Mouse (Mus musculus) intestine, embryonic 14.5 days (tissue): Measurements from ENCODE around the gene Chd9. TPM values are rescaled to one million over a fixed set of nuclear protein-coding genes. Genes with fewer than 3 reads are reported as not detected.
A peak's percentile ranks its signal among the peaks of the same experiment; 100 is the strongest.

Experiments
- ATAC-seq: fragments of 200-750 bp; cut with Nextera tagmentation; replicated peaks from 2 replicates; pipeline ENCODE4 v1.8.0; 2017; ENCODE audit warnings: low read depth, moderate number of reproducible peaks, moderate TSS enrichment, moderate library complexity; ENCODE audit not compliant: low FRiP score, low TSS enrichment
- DNase-seq: peaks from one replicate; pipeline ENCODE4 v3.0.0-alpha.2; 2018; ENCODE audit warnings: low spot score
- H3K27ac ChIP-seq: fragments of 300-500 bp; sonication (generic); 2 replicates; pipeline ENCODE4 v1.5.1; 2014; ENCODE audit warnings: low read depth, mild to moderate bottlenecking, control low read depth
- H3K27me3 ChIP-seq: fragments of 300-500 bp; sonication (generic); replicated peaks from 2 replicates; pipeline ENCODE4 v1.6.1; 2014; ENCODE audit warnings: low read length, control low read depth; ENCODE audit not compliant: control insufficient read depth, insufficient read depth
- H3K36me3 ChIP-seq: fragments of 300-500 bp; sonication (generic); 2 replicates; pipeline ENCODE4 v1.6.1; 2014; ENCODE audit warnings: low read length, control low read depth; ENCODE audit not compliant: control insufficient read depth, insufficient read depth
- H3K4me1 ChIP-seq: fragments of 300-500 bp; sonication (generic); replicated peaks from 2 replicates; pipeline ENCODE4 v1.6.1; 2014; ENCODE audit warnings: low read length, control low read depth, mixed read lengths; ENCODE audit not compliant: control insufficient read depth, insufficient read depth
- H3K4me2 ChIP-seq: fragments of 300-500 bp; sonication (generic); 2 replicates; pipeline ENCODE4 v1.6.1; 2014; ENCODE audit warnings: low read length
- H3K4me3 ChIP-seq: fragments of 300-500 bp; sonication (generic); 2 replicates; pipeline ENCODE4 v1.5.1; 2014; ENCODE audit warnings: low read depth, low read length, control low read depth, mixed read lengths
- H3K9ac ChIP-seq: fragments of 300-500 bp; sonication (generic); 2 replicates; pipeline ENCODE4 v1.6.1; 2014; ENCODE audit warnings: mild to moderate bottlenecking, low read length
- H3K9me3 ChIP-seq: fragments of 300-500 bp; sonication (generic); 2 replicates; pipeline ENCODE4 v1.6.1; 2016; ENCODE audit warnings: low read length, control low read depth; ENCODE audit not compliant: control insufficient read depth
- WGBS: fragments of 180-500 bp; shearing (Covaris S2); extraction: QIAGEN DNeasy Blood & Tissue Kit; methylation state at CpG from one replicate; pipeline ENCODE4 v1.1.7; 2014; 5-methylcytosine and 5-hydroxymethylcytosine counted together
- polyA plus RNA-seq: library from polyadenylated mRNA; unstranded; fragments of >200 nt; fragmentation: Nextera tagmentation; extraction: Ambion mirVana; gene quantifications from 2 replicates; pipeline ENCODE4 v1.2.1, GENCODE M21; 2014

Chd9 gene
- polyA plus RNA-seq, 1 experiment from 2014 or later, result 120 TPM

GRCm38 (mm10) chr8:90898578-90898977, 70.4 kb downstream of the Chd9 start:
- WGBS, result 18% methylated on average over 6 of the region's 6 CpGs
- Histone ChIP-seq H3K4me1 (peaks cover 13% of the 10 kb centered on the region), H3K27ac (no peak overlapping the region), H3K9ac (no peak overlapping the region), H3K27me3 (no peaks in the 10 kb centered on the region), H3K4me3 (no peak overlapping the region), H3K4me2 (no peak overlapping the region), H3K9me3 (no peaks in the 10 kb centered on the region), H3K36me3 (no peaks in the 10 kb centered on the region)
- ATAC-seq (no peak), DNase-seq (no peak)

- H3K36me3 ChIP-seq, result no peaks in the 10 kb centered on the region
- DNase-seq (no peak), ATAC-seq (no peak)
- 0 out of 2 replicates have a peak, but pooled peaks cover 7% of the 10 kb centered on the region for H3K4me1 ChIP-seq
- H3K9me3 ChIP-seq, result no peaks in the 10 kb centered on the region
- no peak overlapping the region for H3K27ac ChIP-seq
- no peak overlapping the region for H3K9ac ChIP-seq
- H3K27me3 ChIP-seq, result no peaks in the 10 kb centered on the region
- no peak overlapping the region for H3K4me3 ChIP-seq
- H3K4me2 ChIP-seq, result no peak overlapping the region
- 74% methylated on average over 2 of the region's 2 CpGs for WGBS
Observed at GRCm38 (mm10) chr8:90902002-90902401, 73.8 kb downstream of the Chd9 start.

- ATAC-seq, result no peak
- 0 out of 2 replicates have a peak, but pooled peaks cover under 1% of the 10 kb centered on the region for H3K4me1 ChIP-seq
- H3K27ac ChIP-seq, result no peak overlapping the region
- H3K4me3 ChIP-seq, result no peak overlapping the region
- no peaks in the 10 kb centered on the region for H3K27me3 ChIP-seq
- no peak overlapping the region for H3K9ac ChIP-seq
- 74% methylated on average over 2 of the region's 2 CpGs for WGBS
- no peaks in the 10 kb centered on the region for H3K9me3 ChIP-seq
- peak; percentile 25 for DNase-seq
- no peaks in the 10 kb centered on the region for H3K36me3 ChIP-seq
- no peak overlapping the region for H3K4me2 ChIP-seq
Observed at GRCm38 (mm10) chr8:90904171-90904706, 76.1 kb downstream of the Chd9 start.

- Histone ChIP-seq H3K4me2 (no peak overlapping the region), H3K4me1 (peaks cover 4% of the 10 kb centered on the region; the same call in 1 of the 2 replicates), H3K9ac (no peak overlapping the region), H3K9me3 (no peaks in the 10 kb centered on the region), H3K36me3 (no peaks in the 10 kb centered on the region), H3K27me3 (no peaks in the 10 kb centered on the region), H3K27ac (no peak overlapping the region), H3K4me3 (no peak overlapping the region)
- WGBS, result 93% methylated on average over 4 of the region's 4 CpGs
- DNase-seq (peak; percentile 47), ATAC-seq (no peak)
Observed at GRCm38 (mm10) chr8:90906922-90907321, 78.8 kb downstream of the Chd9 start.

- Histone ChIP-seq H3K9me3 (no peaks in the 10 kb centered on the region), H3K4me2 (peak overlapping the region; percentile 48), H3K27ac (peak overlapping the region; percentile 74), H3K36me3 (no peaks in the 10 kb centered on the region), H3K9ac (peak overlapping the region; percentile 74), H3K4me1 (peaks cover 4% of the 10 kb centered on the region; the same call in 1 of the 2 replicates), H3K4me3 (peak overlapping the region; percentile 67), H3K27me3 (no peaks in the 10 kb centered on the region)
- DNase-seq (no peak), ATAC-seq (no peak)
- WGBS, result 15% methylated on average over 10 of the region's 10 CpGs
Observed at GRCm38 (mm10) chr8:90907516-90907847, 79.3 kb downstream of the Chd9 start.

GRCm38 (mm10) chr8:90907848-90908551, 79.8 kb downstream of the Chd9 start:
- Histone ChIP-seq H3K4me2 (peak overlapping the region; percentile 48), H3K9ac (peak overlapping the region; percentile 74), H3K36me3 (no peaks in the 10 kb centered on the region), H3K4me1 (peaks cover 4% of the 10 kb centered on the region; the same call in 1 of the 2 replicates), H3K27ac (peak overlapping the region; percentile 74), H3K27me3 (no peaks in the 10 kb centered on the region), H3K9me3 (no peaks in the 10 kb centered on the region), H3K4me3 (peak overlapping the region; percentile 67)
- DNase-seq, result peak; percentile 96
- ATAC-seq, result peak; percentile 98
- WGBS, result under 1% methylated on average over 67 of the region's 89 CpGs

GRCm38 (mm10) chr8:90908580-90909471, 80.7 kb downstream of the Chd9 start:
- DNase-seq, result peak; percentile 80
- peak overlapping the region; percentile 48 for H3K4me2 ChIP-seq
- peak overlapping the region; percentile 74 for H3K9ac ChIP-seq
- WGBS, result under 1% methylated on average over 66 of the region's 89 CpGs
- H3K27ac ChIP-seq, result peak overlapping the region; percentile 74; the same call in 1 of the 2 replicates
- no peaks in the 10 kb centered on the region for H3K27me3 ChIP-seq
- peak overlapping the region; percentile 67 for H3K4me3 ChIP-seq
- peak; percentile 52 for ATAC-seq
- peaks cover 4% of the 10 kb centered on the region; the same call in 1 of the 2 replicates for H3K4me1 ChIP-seq
- H3K9me3 ChIP-seq, result no peaks in the 10 kb centered on the region
- H3K36me3 ChIP-seq, result no peaks in the 10 kb centered on the region

- no peak for ATAC-seq
Observed at GRCm38 (mm10) chr8:90923158-90923905, 95.2 kb downstream of the Chd9 start.

More at GRCm38 (mm10) chr8:90923158-90923905, 95.2 kb downstream of the Chd9 start:
- Histone ChIP-seq H3K9ac (no peak overlapping the region), H3K27me3 (no peaks in the 10 kb centered on the region), H3K4me2 (no peak overlapping the region), H3K9me3 (no peaks in the 10 kb centered on the region), H3K36me3 (no peaks in the 10 kb centered on the region), H3K27ac (no peak overlapping the region), H3K4me1 (no peaks in the 10 kb centered on the region), H3K4me3 (no peak overlapping the region)
- DNase-seq, result no peak
- 65% methylated on average over 3 of the region's 3 CpGs for WGBS
